Mouse (Mus musculus): Measurements from ENCODE around the gene Cenpx.

Cenpx gene

GRCm38 (mm10) chr11:120662759-120663158 lies 50.8 kb downstream of the Cenpx start:
- no peak for DNase-seq (ENCODE audit: low read depth, low spot score)

- no peak for DNase-seq (ENCODE audit: low read depth, low spot score)
Measured at GRCm38 (mm10) chr11:120661076-120661460, 52.5 kb downstream of the Cenpx start, which contains the start of gene Notum. TSS of gene Notum (minus strand) at chr11:120661175.

Measured in CD4-positive, CD25-positive, alpha-beta regulatory T cell, adult 2 months (primary cell).